Mouse (Mus musculus) granulocyte monocyte progenitor cell, adult 5-6 weeks (primary cell): ENCODE measurements at regions not wholly inside any gene's neighbourhood (a gene's known extent, or its start where the extent isn't known, plus 50 kb on each side); places are given as distances from the start of the nearest gene placed in this dataset.
A peak's percentile ranks its signal among the peaks of the same experiment; 100 is the strongest.

Source experiments
- ATAC-seq: replicated peaks from 2 replicates; pipeline ENCODE4 v1.8.0; 2016; ENCODE audit warnings: mild to moderate bottlenecking, moderate TSS enrichment, inconsistent platforms; ENCODE audit not compliant: poor library complexity, severe bottlenecking

- ATAC-seq, result peak; percentile 66
Observed at GRCm38 (mm10) chr10:126070984-126071713, 105.2 kb downstream of the Lrig3 start.

- ATAC-seq, result no peak
Observed at GRCm38 (mm10) chr10:126071714-126072057, 105.7 kb downstream of the Lrig3 start.

GRCm38 (mm10) chr10:126077313-126077966 is 111.5 kb downstream of the Lrig3 start:
- no peak for ATAC-seq

GRCm38 (mm10) chr10:126082576-126082975 is 116.6 kb downstream of the Lrig3 start:
- no peak for ATAC-seq

GRCm38 (mm10) chr10:126086684-126087083 is 120.7 kb downstream of the Lrig3 start:
- ATAC-seq, result peak; percentile 72

- no peak for ATAC-seq
Observed at GRCm38 (mm10) chr10:126094238-126094880, 128.4 kb downstream of the Lrig3 start.

- no peak for ATAC-seq
Observed at GRCm38 (mm10) chr10:126097896-126098295, 131.9 kb downstream of the Lrig3 start.

- no peak for ATAC-seq
Observed at GRCm38 (mm10) chr10:126102876-126103275, 136.9 kb downstream of the Lrig3 start.

- no peak for ATAC-seq
Observed at GRCm38 (mm10) chr10:126113106-126113505, 147.1 kb downstream of the Lrig3 start.

- no peak for ATAC-seq
Observed at GRCm38 (mm10) chr10:126115386-126115785, 149.4 kb downstream of the Lrig3 start.

- no peak for ATAC-seq
Observed at GRCm38 (mm10) chr10:126121626-126122025, 155.7 kb downstream of the Lrig3 start.

- no peak for ATAC-seq
Observed at GRCm38 (mm10) chr10:126122504-126122903, 156.5 kb downstream of the Lrig3 start.

GRCm38 (mm10) chr10:126133188-126133587 is 167.2 kb downstream of the Lrig3 start:
- peak; percentile 62 for ATAC-seq

GRCm38 (mm10) chr10:126133957-126134356 is 168.0 kb downstream of the Lrig3 start:
- ATAC-seq, result no peak

- no peak for ATAC-seq
Observed at GRCm38 (mm10) chr10:126138585-126138984, 172.6 kb downstream of the Lrig3 start.

- ATAC-seq, result no peak
Observed at GRCm38 (mm10) chr10:126141586-126141985, 175.6 kb downstream of the Lrig3 start.

GRCm38 (mm10) chr10:126143833-126144232 is 177.9 kb downstream of the Lrig3 start:
- no peak for ATAC-seq

GRCm38 (mm10) chr10:126144609-126145202 is 178.7 kb downstream of the Lrig3 start:
- no peak for ATAC-seq

GRCm38 (mm10) chr10:126157300-126157699 is 191.3 kb downstream of the Lrig3 start:
- ATAC-seq, result no peak

GRCm38 (mm10) chr10:126165215-126165614 is 199.2 kb downstream of the Lrig3 start:
- no peak for ATAC-seq
